Mouse (Mus musculus): ENCODE results near the gene Vps41.

- TF ChIP-seq CTCF (IDR thresholded peaks at IDR 0.05): no peak
- no peak for TF ChIP-seq EP300 (IDR thresholded peaks at IDR 0.05)
Measured at GRCm38 (mm10) chr13:18794454-18794853, 77.4 kb downstream of the Vps41 start.

Measured in lung, postnatal 0 days (tissue).